Mouse (Mus musculus): ENCODE measurements around the gene Smc3. TPM values are rescaled to one million over a fixed set of nuclear protein-coding genes. Genes with fewer than 3 reads are reported as not detected.
A peak's percentile ranks its signal among the peaks of the same experiment; 100 is the strongest.
"Not testable (repeated sequence)": the region's sequence is repeated elsewhere in the genome, so short reads cannot be mapped to it uniquely, and the experiment has no call there.

Smc3 gene
- polyA plus RNA-seq, 1 experiment from 2014 or later, result 68.3 TPM

DNA sequence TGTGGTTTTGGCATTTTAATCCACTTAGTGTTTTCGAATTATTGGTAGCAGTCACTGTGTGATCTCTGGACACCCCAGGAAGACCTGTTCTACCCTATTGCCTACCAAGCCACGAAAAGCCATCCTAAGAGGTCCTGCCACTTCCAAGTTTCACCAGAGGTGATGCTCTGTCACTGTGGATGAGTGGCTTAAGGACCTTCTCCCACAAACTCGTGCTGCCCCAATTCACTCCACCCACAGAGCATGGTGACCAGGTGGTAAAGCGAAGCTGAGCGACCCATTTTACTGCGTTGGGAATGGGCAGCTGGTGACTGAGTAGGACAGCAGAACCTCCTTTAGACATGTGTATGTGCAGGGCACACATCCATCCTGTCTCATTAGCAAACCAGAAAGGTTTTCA, 49.2 kb downstream of the Smc3 start:
- peak overlapping the region; percentile 58 for H3K27ac ChIP-seq (ENCODE audit: low read length)
- peaks cover 42% of the 10 kb centered on the region for H3K4me1 ChIP-seq (ENCODE audit: insufficient read depth, low read length)
- no peak overlapping the region for H3K9ac ChIP-seq (replicated peaks; ENCODE audit: low read length)
- WGBS, result 53% methylated on average over 6 of the region's 6 CpGs
- no peak; the same call in 1 of the 2 replicates for ATAC-seq (ENCODE audit: low FRiP score, low TSS enrichment)
- H3K27me3 ChIP-seq (ENCODE audit: insufficient read depth, low read length), result no peaks in the 10 kb centered on the region
- H3K36me3 ChIP-seq (ENCODE audit: insufficient read depth, low read length), result peaks cover 23% of the 10 kb centered on the region
- H3K9me3 ChIP-seq (ENCODE audit: low read length), result no peaks in the 10 kb centered on the region
- H3K4me3 ChIP-seq (ENCODE audit: low read length), result no peak overlapping the region
- H3K4me2 ChIP-seq (replicated peaks; ENCODE audit: low read depth, low read length), result no peak overlapping the region

DNA sequence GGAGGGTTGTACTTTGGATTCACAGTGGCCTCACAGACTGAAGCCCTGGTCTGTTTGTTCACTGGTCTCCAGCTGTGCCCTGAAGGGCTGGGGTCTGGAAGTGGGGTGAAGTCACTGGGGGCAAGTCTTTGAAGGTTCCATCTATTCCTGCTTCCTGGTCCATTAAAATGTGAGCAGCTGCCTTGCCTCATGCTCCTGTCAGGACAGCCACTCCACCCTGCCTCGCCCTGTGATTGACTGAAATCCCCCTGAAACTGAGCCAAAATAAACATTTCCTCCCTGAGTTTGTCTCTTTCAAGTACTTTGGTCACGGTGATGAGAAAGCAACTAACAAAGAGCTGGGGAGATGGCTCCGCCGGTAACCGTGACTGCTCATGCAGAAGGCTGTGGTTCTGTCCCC, 49.6 kb downstream of the Smc3 start:
- no peak overlapping the region for H3K4me3 ChIP-seq (ENCODE audit: low read length)
- no peak overlapping the region for H3K9ac ChIP-seq (replicated peaks; ENCODE audit: low read length)
- peak overlapping the region; percentile 58 for H3K27ac ChIP-seq (ENCODE audit: low read length)
- 15% methylated on average over 5 of the region's 5 CpGs for WGBS
- H3K9me3 ChIP-seq (ENCODE audit: low read length), result no peaks in the 10 kb centered on the region
- H3K36me3 ChIP-seq (ENCODE audit: insufficient read depth, low read length), result peaks cover 21% of the 10 kb centered on the region
- peak; percentile 72 for ATAC-seq (ENCODE audit: low FRiP score, low TSS enrichment)
- H3K4me2 ChIP-seq (replicated peaks; ENCODE audit: low read depth, low read length), result no peak overlapping the region
- no peaks in the 10 kb centered on the region for H3K27me3 ChIP-seq (ENCODE audit: insufficient read depth, low read length)
- peaks cover 46% of the 10 kb centered on the region for H3K4me1 ChIP-seq (ENCODE audit: insufficient read depth, low read length)

DNA sequence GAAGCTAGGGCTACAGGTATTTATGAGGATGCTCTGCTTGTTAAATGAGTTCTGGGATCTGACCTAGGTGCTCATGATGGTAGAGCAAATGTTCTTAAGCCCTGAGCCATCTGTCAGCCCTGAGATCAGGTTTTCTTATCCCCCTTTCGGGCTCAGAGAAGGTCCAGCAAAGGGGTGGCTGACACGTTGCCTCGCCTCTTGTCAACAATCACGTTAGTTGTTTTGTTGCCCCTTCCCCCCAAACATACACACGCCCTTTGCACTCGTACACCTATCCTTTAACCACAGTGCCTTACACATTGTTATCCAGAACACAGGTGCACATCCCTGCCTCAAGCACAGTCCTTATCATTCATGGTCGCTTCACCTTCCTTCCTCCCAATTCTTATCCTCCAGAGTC, 50.7 kb downstream of the Smc3 start:
- no peaks in the 10 kb centered on the region for H3K27me3 ChIP-seq (ENCODE audit: insufficient read depth, low read length)

DNA sequence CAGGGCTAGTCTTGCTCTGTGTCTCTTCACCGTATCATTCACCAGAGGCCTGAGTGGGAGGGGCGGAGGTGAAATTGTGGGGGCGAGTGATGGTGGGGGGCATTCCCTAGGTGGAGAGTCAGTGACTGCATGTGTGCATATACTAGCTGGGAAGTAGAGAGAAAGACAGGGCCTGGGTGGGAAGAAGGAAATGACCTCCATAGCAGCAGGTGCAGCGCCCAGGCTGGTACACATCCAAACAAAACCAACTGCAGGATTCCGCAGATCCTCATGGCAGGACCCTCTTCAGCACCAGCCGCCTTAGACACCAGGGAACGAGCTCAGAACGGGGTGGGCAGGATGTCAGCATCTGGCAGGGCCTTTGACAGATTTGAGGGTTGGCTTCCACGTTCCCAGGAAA, 52.1 kb downstream of the Smc3 start:
- Histone ChIP-seq H3K9me3 (ENCODE audit: low read length) (no peaks in the 10 kb centered on the region), H3K36me3 (ENCODE audit: insufficient read depth, low read length) (0 out of 2 replicates have a peak, but pooled peaks cover under 1% of the 10 kb centered on the region), H3K27me3 (ENCODE audit: insufficient read depth, low read length) (no peaks in the 10 kb centered on the region), H3K9ac (replicated peaks; ENCODE audit: low read length) (no peak overlapping the region), H3K4me1 (ENCODE audit: insufficient read depth, low read length) (peaks cover 47% of the 10 kb centered on the region), H3K27ac (ENCODE audit: low read length) (no peak overlapping the region), H3K4me2 (replicated peaks; ENCODE audit: low read depth, low read length) (no peak overlapping the region), H3K4me3 (ENCODE audit: low read length) (no peak overlapping the region)
- 61% methylated on average over 9 of the region's 9 CpGs for WGBS
- ATAC-seq (ENCODE audit: low FRiP score, low TSS enrichment), result no peak

More for the DNA sequence above, 50.7 kb downstream of the Smc3 start:
- no peak overlapping the region for H3K4me3 ChIP-seq (ENCODE audit: low read length)
- H3K36me3 ChIP-seq (ENCODE audit: insufficient read depth, low read length), result peaks cover 11% of the 10 kb centered on the region
- H3K4me2 ChIP-seq (replicated peaks; ENCODE audit: low read depth, low read length), result no peak overlapping the region
- no peak overlapping the region for H3K27ac ChIP-seq (ENCODE audit: low read length)
- H3K4me1 ChIP-seq (ENCODE audit: insufficient read depth, low read length), result peaks cover 47% of the 10 kb centered on the region
- no peak overlapping the region for H3K9ac ChIP-seq (replicated peaks; ENCODE audit: low read length)
- ATAC-seq (ENCODE audit: low FRiP score, low TSS enrichment), result no peak
- WGBS, result 77% methylated on average over 7 of the region's 7 CpGs
- no peaks in the 10 kb centered on the region for H3K9me3 ChIP-seq (ENCODE audit: low read length)

DNA sequence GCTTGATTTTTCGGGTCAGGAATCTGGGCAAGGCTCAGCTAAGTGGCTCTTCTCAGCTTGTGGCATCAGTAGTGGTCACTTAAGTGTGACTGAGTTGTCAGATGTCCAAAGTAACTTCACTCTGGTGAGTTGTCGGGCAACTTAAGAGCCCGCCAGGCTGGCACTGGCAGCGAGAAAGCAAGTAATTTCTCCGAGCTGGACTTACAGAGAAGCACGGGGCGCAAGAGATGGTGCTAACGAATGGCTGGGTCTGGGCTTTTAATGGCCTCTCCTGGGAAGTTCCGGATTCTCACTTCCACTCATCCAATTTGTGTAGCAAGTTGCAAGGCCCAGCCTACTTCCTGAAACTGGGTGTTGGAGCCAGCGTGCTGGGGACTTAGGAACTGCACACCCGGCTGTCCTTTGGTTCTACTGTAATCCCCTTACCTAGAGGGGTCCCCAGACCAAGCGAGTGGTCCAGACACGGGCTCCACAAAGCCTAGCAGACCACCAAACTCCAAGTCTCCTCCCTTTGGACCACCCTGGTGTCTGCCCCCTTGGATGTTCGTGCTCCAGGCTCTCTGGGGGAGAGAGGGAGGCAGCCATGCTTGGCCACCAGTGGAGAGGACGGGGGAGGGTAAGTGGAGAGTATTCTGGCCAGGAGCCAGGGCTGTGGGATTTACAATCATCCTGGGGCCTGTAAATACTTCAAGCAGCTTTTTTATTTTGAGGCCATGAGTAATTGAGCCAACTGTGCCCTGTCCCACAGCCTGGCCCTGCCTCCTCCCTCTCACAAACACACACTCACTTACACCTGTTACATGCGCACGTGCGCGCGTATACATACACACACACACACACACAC, 53.6 kb downstream of the Smc3 start:
- WGBS, result 19% methylated on average over 20 of the region's 20 CpGs
- Histone ChIP-seq H3K9me3 (ENCODE audit: low read length) (no peaks in the 10 kb centered on the region), H3K9ac (replicated peaks; ENCODE audit: low read length) (peak overlapping the region; percentile 54), H3K27me3 (ENCODE audit: insufficient read depth, low read length) (0 out of 2 replicates have a peak, but pooled peaks cover 2% of the 10 kb centered on the region), H3K4me1 (ENCODE audit: insufficient read depth, low read length) (peaks cover 46% of the 10 kb centered on the region), H3K4me3 (ENCODE audit: low read length) (peak overlapping the region; percentile 21; the same call in 1 of the 2 replicates), H3K4me2 (replicated peaks; ENCODE audit: low read depth, low read length) (peak overlapping the region; percentile 49), H3K36me3 (ENCODE audit: insufficient read depth, low read length) (no peaks in the 10 kb centered on the region), H3K27ac (ENCODE audit: low read length) (peak overlapping the region; percentile 88)
- peak; percentile 90 for ATAC-seq (ENCODE audit: low FRiP score, low TSS enrichment)

DNA sequence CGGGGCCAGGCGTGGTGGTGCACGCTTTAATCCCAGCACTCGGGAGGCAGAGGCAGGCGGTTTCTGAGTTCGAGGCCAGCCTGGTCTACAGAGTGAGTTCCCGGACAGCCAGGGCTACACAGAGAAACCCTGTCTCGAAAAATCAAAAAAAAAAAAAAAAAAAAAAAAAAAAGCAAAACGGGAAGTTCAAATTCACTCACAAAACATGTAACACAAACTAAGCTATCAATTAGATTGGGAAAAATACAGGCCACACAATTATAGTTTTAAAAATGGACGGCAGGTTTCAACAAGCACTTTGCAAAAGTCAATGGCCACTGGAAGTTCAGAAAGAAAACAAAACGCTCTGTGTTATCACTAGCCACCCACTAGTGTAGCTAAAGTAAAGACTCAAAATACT, 56.2 kb downstream of the Smc3 start:
- not testable (repeated sequence) for H3K9ac ChIP-seq (replicated peaks; ENCODE audit: low read length); H3K4me2 ChIP-seq (replicated peaks; ENCODE audit: low read depth, low read length); H3K9me3 ChIP-seq (ENCODE audit: low read length); H3K4me3 ChIP-seq (ENCODE audit: low read length); H3K27ac ChIP-seq (ENCODE audit: low read length); H3K36me3 ChIP-seq (ENCODE audit: insufficient read depth, low read length); H3K27me3 ChIP-seq (ENCODE audit: insufficient read depth, low read length); ATAC-seq (ENCODE audit: low FRiP score, low TSS enrichment)
- WGBS, result 88% methylated on average over 11 of the region's 11 CpGs
- H3K4me1 ChIP-seq (ENCODE audit: insufficient read depth, low read length), result peaks cover 38% of the 10 kb centered on the region

DNA sequence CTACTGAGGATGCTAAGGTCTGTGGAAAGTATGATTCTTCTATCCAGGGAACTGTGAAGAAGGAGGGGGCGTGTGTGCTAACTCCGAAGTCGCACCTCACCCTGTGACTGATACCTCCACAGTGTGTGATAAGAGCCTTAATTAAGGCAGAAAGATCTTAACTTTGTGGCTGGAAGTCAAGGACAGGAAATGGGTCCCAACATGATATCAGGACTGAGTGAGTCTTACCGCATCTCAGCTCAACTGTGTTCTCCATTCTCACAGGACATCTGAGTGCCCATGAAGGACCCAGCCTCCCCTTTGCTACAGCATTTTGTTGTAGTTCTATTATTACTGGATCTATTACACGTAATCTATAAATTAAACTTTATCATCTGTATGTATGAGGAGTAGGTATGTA, 57.2 kb downstream of the Smc3 start:
- 83% methylated on average over 5 of the region's 5 CpGs for WGBS
- no peak overlapping the region for H3K9ac ChIP-seq (replicated peaks; ENCODE audit: low read length)
- H3K27ac ChIP-seq (ENCODE audit: low read length), result no peak overlapping the region
- 0 out of 2 replicates have a peak, but pooled peaks cover 2% of the 10 kb centered on the region for H3K27me3 ChIP-seq (ENCODE audit: insufficient read depth, low read length)
- no peak overlapping the region for H3K4me2 ChIP-seq (replicated peaks; ENCODE audit: low read depth, low read length)
- H3K36me3 ChIP-seq (ENCODE audit: insufficient read depth, low read length), result no peaks in the 10 kb centered on the region
- H3K4me1 ChIP-seq (ENCODE audit: insufficient read depth, low read length), result peaks cover 40% of the 10 kb centered on the region
- no peak for ATAC-seq (ENCODE audit: low FRiP score, low TSS enrichment)
- H3K4me3 ChIP-seq (ENCODE audit: low read length), result no peak overlapping the region
- no peaks in the 10 kb centered on the region for H3K9me3 ChIP-seq (ENCODE audit: low read length)

DNA sequence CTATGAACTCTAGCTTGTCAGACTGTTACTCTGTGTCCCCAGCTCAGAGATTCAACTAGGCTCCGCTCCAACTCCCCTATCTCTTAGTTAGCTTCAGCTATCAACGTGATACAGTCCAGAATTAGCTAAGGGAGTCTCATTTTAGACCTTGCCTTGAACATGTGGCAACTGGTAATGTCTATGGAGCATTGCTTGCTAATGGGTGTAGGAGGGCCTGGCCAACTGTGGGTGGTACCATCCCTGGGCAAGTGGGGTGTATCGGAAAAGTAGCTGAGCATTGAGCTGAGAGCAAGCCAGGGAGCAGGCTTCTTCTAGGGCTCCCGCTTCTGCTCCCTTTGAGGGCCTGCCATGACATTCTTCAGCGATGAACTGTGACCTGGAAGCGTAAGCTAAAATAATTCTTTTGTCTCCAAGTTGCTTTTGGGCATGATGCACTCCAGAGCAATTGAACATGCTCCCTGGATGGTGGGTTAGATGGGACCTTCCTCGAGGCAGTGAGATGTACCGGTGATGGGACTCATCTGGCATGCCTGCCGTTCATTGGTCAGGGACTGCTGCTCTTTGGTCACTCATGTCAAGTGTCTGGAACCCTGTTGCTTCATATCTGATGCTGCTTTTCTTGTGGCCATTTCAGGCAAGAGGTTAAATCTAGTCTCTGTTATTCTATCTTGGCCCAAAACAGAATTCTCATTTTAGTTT, 60.7 kb downstream of the Smc3 start:
- H3K4me3 ChIP-seq (ENCODE audit: low read length), result no peak overlapping the region
- H3K9me3 ChIP-seq (ENCODE audit: low read length), result no peaks in the 10 kb centered on the region
- no peak overlapping the region for H3K4me2 ChIP-seq (replicated peaks; ENCODE audit: low read depth, low read length)
- H3K27ac ChIP-seq (ENCODE audit: low read length), result 0 out of 2 replicates have a peak overlapping the region, but pooled peaks have one; percentile 3
- WGBS, result 58% methylated on average over 9 of the region's 9 CpGs
- no peak overlapping the region for H3K9ac ChIP-seq (replicated peaks; ENCODE audit: low read length)
- peaks cover 16% of the 10 kb centered on the region for H3K4me1 ChIP-seq (ENCODE audit: insufficient read depth, low read length)
- 0 out of 2 replicates have a peak, but pooled peaks have one; percentile 10 for ATAC-seq (ENCODE audit: low FRiP score, low TSS enrichment)
- H3K27me3 ChIP-seq (ENCODE audit: insufficient read depth, low read length), result 0 out of 2 replicates have a peak, but pooled peaks cover 2% of the 10 kb centered on the region
- H3K36me3 ChIP-seq (ENCODE audit: insufficient read depth, low read length), result no peaks in the 10 kb centered on the region

DNA sequence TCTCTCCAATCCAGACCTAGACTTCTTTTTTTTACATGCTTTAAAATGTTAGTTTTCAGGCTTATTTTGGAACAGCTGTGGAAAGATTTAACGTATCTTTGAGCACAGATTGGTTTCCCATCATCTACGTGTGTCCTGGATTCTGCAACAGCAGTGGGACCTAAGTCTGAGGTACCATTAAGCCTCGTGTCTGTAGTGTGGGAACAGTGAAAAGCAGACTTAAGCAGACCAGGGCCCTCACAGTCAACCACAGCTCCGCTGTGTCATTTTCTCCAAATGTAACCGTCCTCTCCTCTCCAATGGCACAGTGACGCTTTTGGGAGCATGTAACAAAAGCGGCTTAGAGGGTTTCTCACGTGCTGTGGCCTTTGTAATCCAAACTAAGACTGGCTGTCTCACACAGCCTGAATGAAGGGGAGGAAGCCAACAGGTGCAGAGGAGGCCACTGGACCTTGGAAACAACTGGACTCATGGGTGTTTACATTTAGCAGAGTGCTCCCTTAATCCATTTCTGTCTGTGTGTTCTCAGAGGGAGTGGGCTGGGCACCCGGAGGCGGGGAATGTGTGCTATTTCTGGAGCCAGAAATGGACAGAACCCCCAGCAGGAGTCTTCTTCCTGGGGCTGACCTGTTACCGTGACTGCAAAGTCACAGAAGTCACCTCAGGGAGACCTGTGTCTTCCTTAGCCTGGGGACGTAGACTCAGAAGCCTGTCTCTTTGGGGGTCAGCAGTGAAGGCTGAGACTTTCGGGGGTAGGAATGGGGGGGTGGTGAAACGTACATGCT, 61.9 kb downstream of the Smc3 start:
- H3K9ac ChIP-seq (replicated peaks; ENCODE audit: low read length), result no peak overlapping the region
- H3K27me3 ChIP-seq (ENCODE audit: insufficient read depth, low read length), result 0 out of 2 replicates have a peak, but pooled peaks cover 2% of the 10 kb centered on the region
- no peaks in the 10 kb centered on the region for H3K9me3 ChIP-seq (ENCODE audit: low read length)
- H3K4me2 ChIP-seq (replicated peaks; ENCODE audit: low read depth, low read length), result no peak overlapping the region
- no peaks in the 10 kb centered on the region for H3K36me3 ChIP-seq (ENCODE audit: insufficient read depth, low read length)
- 54% methylated on average over 14 of the region's 14 CpGs for WGBS
- H3K4me3 ChIP-seq (ENCODE audit: low read length), result no peak overlapping the region
- ATAC-seq (ENCODE audit: low FRiP score, low TSS enrichment), result no peak
- peaks cover 20% of the 10 kb centered on the region for H3K4me1 ChIP-seq (ENCODE audit: insufficient read depth, low read length)
- H3K27ac ChIP-seq (ENCODE audit: low read length), result no peak overlapping the region

Measured in kidney, embryonic 16.5 days (tissue).